ENCODE assay signal across 15 mouse cellular contexts in the genomic region with DNA sequence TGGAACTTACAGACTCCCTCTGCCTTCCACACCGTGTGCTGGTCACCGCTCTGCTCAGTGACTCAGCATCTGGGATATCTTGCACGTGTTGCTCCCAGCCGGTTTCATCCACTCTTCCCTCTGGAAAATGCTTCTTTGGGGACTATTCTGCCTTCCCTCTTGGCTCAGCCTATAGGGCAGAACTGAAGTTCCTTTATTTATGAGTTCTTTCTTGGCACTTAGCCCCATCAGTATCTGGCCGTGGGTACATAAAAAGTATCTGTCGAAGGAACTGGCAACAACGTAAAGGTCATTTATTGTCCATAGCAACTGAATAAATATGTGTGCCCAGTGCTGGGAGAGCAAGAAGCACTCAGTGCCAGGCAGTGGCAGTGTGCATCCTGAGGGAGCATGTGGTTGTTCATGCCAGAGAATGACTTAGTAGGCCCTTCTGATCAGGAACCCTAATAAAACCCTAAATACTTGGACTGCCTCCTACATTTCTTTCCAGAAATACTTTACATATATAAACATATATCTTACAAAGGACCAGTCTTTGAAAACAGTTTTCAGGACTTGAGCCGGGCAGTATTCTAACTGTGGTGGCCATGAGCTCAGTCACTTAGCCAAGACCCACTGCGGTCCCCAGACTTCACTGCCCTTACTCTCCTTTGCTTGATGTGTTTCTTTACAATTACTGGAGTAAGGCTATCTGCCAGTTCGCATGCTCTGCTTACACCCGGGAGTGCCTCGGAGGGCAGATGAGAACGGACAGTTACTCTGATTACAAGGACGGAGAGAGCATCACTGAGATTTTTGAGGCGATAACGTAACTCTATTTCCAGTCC.
A peak's percentile ranks its signal among the peaks of the same experiment; 100 is the strongest.
DNase-seq lines count a peak whose midpoint lies in the region; ATAC-seq lines count a peak whose summit lies in the region.
"Had no signal": no experiment of that assay in that cellular context is flagged by ENCODE, and none has a peak within 500 bp of the region (broad histone marks: within the 10 kb centered on the region; RNA-seq: fewer than 3 reads in every experiment).

No protein-coding gene starts in this region.

- no peak overlapping the region for H3K4me2 ChIP-seq in forebrain, embryonic 16.5 days (ENCODE audit: low read length)
- H3K4me2 ChIP-seq in forebrain, embryonic 13.5 days: no peak overlapping the region
- peak overlapping the region; percentile 21; the same call in 1 of the 2 replicates for H3K4me2 ChIP-seq in lung, embryonic 15.5 days
- no peak overlapping the region for H3K4me2 ChIP-seq in intestine, embryonic 15.5 days (replicated peaks)
- no peak overlapping the region for H3K4me2 ChIP-seq in stomach, embryonic 14.5 days (replicated peaks; ENCODE audit: low read depth, low read length)
- H3K4me2 ChIP-seq: embryonic facial prominence, embryonic 13.5 days; liver, embryonic 12.5 days; neural tube, embryonic 12.5 days had no signal

- ATAC-seq in forebrain, embryonic 16.5 days: peak; percentile 59
- no peak for ATAC-seq in forebrain, embryonic 13.5 days
- ATAC-seq in lung, embryonic 15.5 days (ENCODE audit: borderline replicate concordance, extremely low read depth, low FRiP score, low TSS enrichment): peak; percentile 47
- peak; percentile 12; the same call in 1 of the 2 replicates for ATAC-seq in intestine, embryonic 15.5 days
- no peak for ATAC-seq in stomach, embryonic 14.5 days (ENCODE audit: insufficient number of reproducible peaks, insufficient read depth, low FRiP score, low read depth)
- ATAC-seq: liver, embryonic 12.5 days; Patski had no signal

- H3K9me3 ChIP-seq in forebrain, embryonic 16.5 days (ENCODE audit: control insufficient read depth, low read length): no peaks in the 10 kb centered on the region
- no peaks in the 10 kb centered on the region for H3K9me3 ChIP-seq in forebrain, embryonic 13.5 days (replicated peaks)
- no peaks in the 10 kb centered on the region for H3K9me3 ChIP-seq in lung, embryonic 15.5 days
- no peaks in the 10 kb centered on the region for H3K9me3 ChIP-seq in intestine, embryonic 15.5 days
- no peaks in the 10 kb centered on the region for H3K9me3 ChIP-seq in stomach, embryonic 14.5 days (ENCODE audit: control insufficient read depth, low read depth, low read length)
- H3K9me3 ChIP-seq: embryonic facial prominence, embryonic 13.5 days; liver, embryonic 12.5 days; neural tube, embryonic 12.5 days had no signal

- H3K4me3 ChIP-seq in forebrain, embryonic 16.5 days (replicated peaks; ENCODE audit: low read length): no peak overlapping the region
- no peak overlapping the region for H3K4me3 ChIP-seq in forebrain, embryonic 13.5 days
- no peak overlapping the region for H3K4me3 ChIP-seq in lung, embryonic 15.5 days
- no peak overlapping the region for H3K4me3 ChIP-seq in intestine, embryonic 15.5 days (replicated peaks)
- no peak overlapping the region for H3K4me3 ChIP-seq in stomach, embryonic 14.5 days (ENCODE audit: low read depth, low read length)
- H3K4me3 ChIP-seq: embryonic facial prominence, embryonic 13.5 days; heart, adult 2 months; left cerebral cortex, adult 2 months; liver, embryonic 12.5 days; neural tube, embryonic 12.5 days had no signal

- no peaks in the 10 kb centered on the region for H3K36me3 ChIP-seq in forebrain, embryonic 16.5 days (ENCODE audit: control insufficient read depth, insufficient read depth)
- H3K36me3 ChIP-seq in forebrain, embryonic 13.5 days (ENCODE audit: poor library complexity, severe bottlenecking): no peaks in the 10 kb centered on the region
- H3K36me3 ChIP-seq in lung, embryonic 15.5 days: no peaks in the 10 kb centered on the region
- no peaks in the 10 kb centered on the region for H3K36me3 ChIP-seq in intestine, embryonic 15.5 days
- no peaks in the 10 kb centered on the region for H3K36me3 ChIP-seq in stomach, embryonic 14.5 days (ENCODE audit: control insufficient read depth, insufficient read depth, low read length)
- H3K36me3 ChIP-seq: embryonic facial prominence, embryonic 13.5 days; liver, embryonic 12.5 days; neural tube, embryonic 12.5 days had no signal

- H3K27ac ChIP-seq in forebrain, embryonic 16.5 days (ENCODE audit: low read length): no peak overlapping the region
- H3K27ac ChIP-seq in forebrain, embryonic 13.5 days: no peak overlapping the region
- H3K27ac ChIP-seq in lung, embryonic 15.5 days: peak overlapping the region; percentile 46
- H3K27ac ChIP-seq in intestine, embryonic 15.5 days: peak overlapping the region; percentile 58
- H3K27ac ChIP-seq in stomach, embryonic 14.5 days (ENCODE audit: low read length): peak overlapping the region; percentile 72
- H3K27ac ChIP-seq: embryonic facial prominence, embryonic 13.5 days; heart, adult 2 months; left cerebral cortex, adult 2 months; liver, embryonic 12.5 days; neural tube, embryonic 12.5 days had no signal

- no peak for DNase-seq in lung, adult 18-20 months
- DNase-seq in frontal cortex, postnatal 25 days (ENCODE audit: low spot score in 2 of 2): no peak
- DNase-seq in kidney, postnatal 36 days: no peak
- DNase-seq: cerebellum, adult 9-11 months; heart, adult 2 months had no signal

- H3K27me3 ChIP-seq in forebrain, embryonic 16.5 days (replicated peaks; ENCODE audit: control insufficient read depth, insufficient read depth, low read length): no peaks in the 10 kb centered on the region
- no peaks in the 10 kb centered on the region for H3K27me3 ChIP-seq in forebrain, embryonic 13.5 days
- no peaks in the 10 kb centered on the region; the same call in 1 of the 2 replicates for H3K27me3 ChIP-seq in lung, embryonic 15.5 days
- H3K27me3 ChIP-seq in intestine, embryonic 15.5 days (replicated peaks): no peaks in the 10 kb centered on the region
- H3K27me3 ChIP-seq in stomach, embryonic 14.5 days (ENCODE audit: control insufficient read depth, insufficient read depth, low read length): no peaks in the 10 kb centered on the region
- H3K27me3 ChIP-seq: embryonic facial prominence, embryonic 13.5 days; liver, embryonic 12.5 days; neural tube, embryonic 12.5 days had no signal

- 63% methylated on average over 16 of the region's 16 CpGs for WGBS in forebrain, embryonic 16.5 days
- WGBS in forebrain, embryonic 13.5 days: 83% methylated on average over 16 of the region's 16 CpGs
- 44% methylated on average over 16 of the region's 16 CpGs for WGBS in lung, embryonic 15.5 days
- 55% methylated on average over 16 of the region's 16 CpGs for WGBS in intestine, embryonic 15.5 days
- WGBS in stomach, embryonic 14.5 days: 57% methylated on average over 16 of the region's 16 CpGs

- H3K9ac ChIP-seq in forebrain, embryonic 16.5 days (replicated peaks; ENCODE audit: low read depth, low read length): no peak overlapping the region
- no peak overlapping the region for H3K9ac ChIP-seq in forebrain, embryonic 13.5 days
- no peak overlapping the region for H3K9ac ChIP-seq in lung, embryonic 15.5 days
- H3K9ac ChIP-seq in intestine, embryonic 15.5 days: no peak overlapping the region
- H3K9ac ChIP-seq in stomach, embryonic 14.5 days (replicated peaks; ENCODE audit: low read depth, low read length): no peak overlapping the region
- H3K9ac ChIP-seq: embryonic facial prominence, embryonic 13.5 days; liver, embryonic 12.5 days; neural tube, embryonic 12.5 days had no signal

- H3K4me1 ChIP-seq in forebrain, embryonic 16.5 days (replicated peaks; ENCODE audit: control insufficient read depth, insufficient read depth, low read length): peaks cover 2% of the 10 kb centered on the region
- peaks cover 9% of the 10 kb centered on the region for H3K4me1 ChIP-seq in forebrain, embryonic 13.5 days
- H3K4me1 ChIP-seq in lung, embryonic 15.5 days: peaks cover 14% of the 10 kb centered on the region
- H3K4me1 ChIP-seq in intestine, embryonic 15.5 days (replicated peaks): peaks cover 11% of the 10 kb centered on the region; the same call in 1 of the 2 replicates
- peaks cover 44% of the 10 kb centered on the region for H3K4me1 ChIP-seq in stomach, embryonic 14.5 days (ENCODE audit: control insufficient read depth, insufficient read depth, low read length)

Comparison
In these comparisons a context has a peak if more than half of its experiments do, and no peak if none do; other contexts are left out.
1. ATAC-seq: peak in forebrain, embryonic 16.5 days (single experiment), lung, embryonic 15.5 days (single experiment) and intestine, embryonic 15.5 days (single experiment); none in forebrain, embryonic 13.5 days (single experiment) and stomach, embryonic 14.5 days (single experiment).
2. H3K27ac ChIP-seq: peak in lung, embryonic 15.5 days (single experiment), intestine, embryonic 15.5 days (single experiment) and stomach, embryonic 14.5 days (single experiment); none in forebrain, embryonic 16.5 days (single experiment) and forebrain, embryonic 13.5 days (single experiment).